Mouse (Mus musculus) kidney, adult 11 months (tissue): ENCODE results near the gene Inppl1.
A peak's percentile ranks its signal among the peaks of the same experiment; 100 is the strongest.

Experiments used
- DNase-seq: peaks from one replicate; pipeline ENCODE4 v3.0.0; 2022

The Inppl1 gene

GRCm38 (mm10) chr7:101837154-101837605, 849 bp downstream of the Inppl1 start:
- no peak for DNase-seq

DNA sequence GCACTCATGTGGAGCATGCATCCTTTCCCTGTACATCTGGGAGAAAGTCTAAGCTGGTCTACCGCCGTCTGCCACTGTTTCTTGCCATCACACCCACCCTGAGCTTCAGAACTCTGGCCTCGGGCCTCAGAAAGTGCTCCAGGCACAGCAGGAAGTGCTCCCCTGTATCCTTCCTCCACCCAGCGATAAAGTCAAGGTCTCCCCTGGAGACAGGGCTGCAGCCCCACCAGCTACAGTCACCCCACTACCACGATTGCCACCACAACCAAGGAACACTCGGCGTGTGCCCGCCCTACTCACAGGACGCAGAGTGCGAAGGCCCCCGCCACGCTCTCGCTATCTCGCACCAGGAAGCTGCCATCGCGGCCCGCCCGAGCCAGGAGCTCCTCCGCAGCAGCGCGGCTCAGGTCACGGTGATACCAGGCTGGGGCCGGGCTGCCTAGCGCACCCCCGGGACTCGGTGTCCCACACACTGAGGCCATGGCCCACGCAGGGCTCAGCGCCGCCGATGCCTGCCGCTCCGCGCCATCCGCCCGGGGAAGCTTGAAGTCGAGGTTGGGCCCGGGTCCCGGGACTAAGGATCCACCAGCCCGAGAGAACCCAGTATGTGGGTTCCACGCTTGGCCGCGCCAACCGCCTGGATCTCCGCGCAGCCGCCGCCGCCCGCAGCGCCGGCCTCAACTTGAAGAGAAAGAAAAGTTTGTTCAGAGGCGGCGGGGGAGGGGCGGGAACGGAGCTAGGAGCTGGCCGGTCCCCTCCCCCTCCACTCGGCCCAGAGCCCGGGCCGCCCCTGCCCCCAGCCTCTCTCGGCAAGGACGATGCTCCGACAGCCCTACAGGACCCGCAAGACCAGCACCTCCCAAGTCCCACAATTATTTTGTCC, 1.5 kb downstream of the Inppl1 start:
- DNase-seq = peak; percentile 54

- no peak for DNase-seq
Observed at GRCm38 (mm10) chr7:101835457-101836109, 2.4 kb downstream of the Inppl1 start.

DNA sequence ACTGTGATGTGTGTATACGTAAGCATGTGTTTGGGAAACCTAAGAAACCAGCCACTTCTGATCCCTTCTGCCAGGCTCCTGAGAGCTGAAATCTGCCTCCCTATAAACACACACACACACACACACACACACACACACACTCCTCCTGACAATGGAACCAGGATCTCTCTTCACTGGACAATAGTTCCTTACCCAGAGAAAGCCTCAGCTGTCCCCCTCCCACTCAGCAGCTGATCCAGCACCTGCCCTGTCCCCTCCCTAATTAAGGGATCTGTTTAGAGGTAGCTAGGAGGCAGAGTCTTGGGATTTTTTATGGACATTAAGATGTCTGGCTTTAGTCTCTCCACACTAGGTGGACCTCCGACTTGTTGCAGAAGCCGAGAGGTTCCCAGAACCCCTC, 3.1 kb downstream of the Inppl1 start:
- no peak for DNase-seq

GRCm38 (mm10) chr7:101833916-101834584, 4.0 kb downstream of the Inppl1 start:
- no peak for DNase-seq

DNA sequence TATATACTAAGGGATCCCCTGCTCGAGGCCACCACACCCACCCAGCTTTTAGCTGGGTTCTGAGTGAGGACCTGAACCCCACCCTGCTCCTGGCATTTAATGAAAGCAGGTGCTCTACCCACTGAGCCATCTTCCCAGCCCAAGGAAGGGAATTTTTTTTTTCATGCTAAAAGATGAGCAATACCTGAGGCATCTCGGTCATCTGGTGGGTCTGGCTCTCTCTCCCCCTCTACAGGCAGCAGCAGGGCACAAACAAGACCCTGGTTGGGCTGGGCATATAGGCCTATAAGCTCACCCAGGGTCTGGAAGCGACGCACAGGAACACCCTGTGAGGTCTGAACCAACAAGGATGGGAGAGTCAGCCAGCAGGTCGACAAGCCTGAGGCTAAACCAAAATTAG, 4.7 kb downstream of the Inppl1 start:
- DNase-seq = no peak

DNA sequence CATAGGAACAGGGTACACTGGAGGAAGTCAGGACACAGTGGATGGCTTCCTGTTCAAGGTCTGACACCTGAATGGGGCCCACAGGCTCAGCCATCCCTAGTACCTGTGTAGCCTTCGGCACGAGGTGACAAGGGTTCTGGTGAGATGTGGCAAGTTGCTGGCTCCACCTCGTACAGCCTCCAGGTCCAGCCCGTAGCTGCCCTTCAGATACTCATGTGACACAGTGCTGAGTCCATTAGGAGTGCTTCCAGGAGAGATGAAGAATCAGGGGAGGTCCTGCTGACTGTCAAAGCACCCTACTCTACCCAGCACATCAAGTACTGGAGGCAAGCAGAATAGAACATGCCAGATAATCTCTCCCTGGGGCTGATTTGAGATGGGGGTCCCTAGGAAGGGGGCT, 5.7 kb downstream of the Inppl1 start:
- no peak for DNase-seq

DNA sequence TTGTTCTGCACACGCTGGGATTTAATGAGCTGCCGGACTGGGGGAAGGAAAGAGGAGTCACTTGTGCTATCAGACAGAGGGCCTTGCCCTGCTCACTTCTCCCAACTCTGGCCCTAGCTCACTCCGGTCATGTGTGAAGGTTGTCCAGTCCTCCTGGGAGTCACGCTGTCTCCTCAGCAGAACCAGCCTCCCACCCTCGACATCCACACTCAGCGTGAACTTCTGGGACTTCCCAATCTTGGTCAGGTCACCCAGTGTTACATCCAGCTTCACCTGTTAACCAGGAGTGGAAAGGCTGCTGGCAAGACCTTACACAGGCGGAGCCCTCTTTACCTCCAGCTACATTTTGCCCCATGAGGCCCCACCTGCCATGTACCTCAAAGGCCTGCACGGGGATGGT, 6.6 kb downstream of the Inppl1 start:
- DNase-seq = no peak

DNA sequence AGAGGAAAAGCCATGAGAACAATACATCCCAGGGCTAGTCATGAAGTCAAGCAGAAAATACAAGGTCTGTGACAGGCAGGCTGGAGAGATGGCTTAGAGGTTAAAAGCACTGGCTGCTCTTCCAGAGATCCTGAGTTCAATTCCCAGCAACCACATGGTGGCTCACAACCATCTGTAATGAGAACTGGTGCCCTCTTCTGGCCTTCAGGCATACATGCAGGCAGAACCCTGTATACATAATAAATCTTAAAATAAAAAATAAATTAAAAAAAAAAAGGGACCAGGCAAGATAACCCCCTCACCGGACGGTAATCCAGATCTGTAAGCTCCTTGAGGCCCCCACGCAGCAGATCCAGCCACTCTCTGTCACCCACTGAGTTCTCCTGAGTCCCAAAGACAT, 7.7 kb downstream of the Inppl1 start:
- no peak for DNase-seq

DNA sequence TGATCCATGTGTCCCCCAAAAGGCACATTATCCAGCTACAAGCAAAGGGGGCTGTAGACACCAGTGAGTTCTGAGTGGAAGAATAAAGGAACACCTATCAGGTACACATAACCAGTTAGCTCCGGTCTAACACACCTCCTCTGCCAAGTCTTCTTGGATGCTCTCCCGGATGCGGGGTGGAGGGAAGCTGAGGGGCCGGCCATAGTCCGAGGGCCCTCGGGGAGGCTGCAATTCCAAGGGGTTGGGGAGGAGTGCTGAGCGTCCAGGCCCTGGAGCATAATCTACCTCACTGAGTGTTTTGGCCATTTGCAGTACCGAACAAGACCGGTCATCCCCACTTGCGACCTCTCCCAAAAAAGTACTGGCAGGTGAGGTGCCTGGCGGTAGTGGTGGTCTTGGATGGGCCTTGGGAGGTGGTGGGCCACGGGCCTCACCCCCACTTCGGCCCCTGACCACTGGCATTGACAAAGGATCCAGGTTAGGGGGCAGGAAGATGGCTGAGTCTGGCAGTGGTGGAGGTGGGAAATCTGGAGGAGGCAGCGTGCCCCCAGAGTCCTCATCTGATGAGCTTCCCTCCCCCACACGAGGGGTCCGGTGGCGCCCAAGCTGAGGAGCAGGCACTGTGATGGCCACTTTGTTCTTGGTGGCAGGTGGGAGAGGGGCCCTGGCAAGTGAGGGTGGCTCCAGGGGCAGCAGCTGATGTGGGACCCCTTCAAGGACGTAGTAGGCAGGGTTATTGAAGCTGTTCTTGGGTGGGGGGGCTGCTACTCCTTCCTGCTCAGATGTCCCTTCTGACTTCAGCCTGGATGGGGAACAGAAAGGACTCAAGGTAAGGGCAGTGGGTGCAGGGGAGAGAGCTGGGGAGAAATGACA, 14.0 kb downstream of the Inppl1 start:
- peak; percentile 79 for DNase-seq

DNA sequence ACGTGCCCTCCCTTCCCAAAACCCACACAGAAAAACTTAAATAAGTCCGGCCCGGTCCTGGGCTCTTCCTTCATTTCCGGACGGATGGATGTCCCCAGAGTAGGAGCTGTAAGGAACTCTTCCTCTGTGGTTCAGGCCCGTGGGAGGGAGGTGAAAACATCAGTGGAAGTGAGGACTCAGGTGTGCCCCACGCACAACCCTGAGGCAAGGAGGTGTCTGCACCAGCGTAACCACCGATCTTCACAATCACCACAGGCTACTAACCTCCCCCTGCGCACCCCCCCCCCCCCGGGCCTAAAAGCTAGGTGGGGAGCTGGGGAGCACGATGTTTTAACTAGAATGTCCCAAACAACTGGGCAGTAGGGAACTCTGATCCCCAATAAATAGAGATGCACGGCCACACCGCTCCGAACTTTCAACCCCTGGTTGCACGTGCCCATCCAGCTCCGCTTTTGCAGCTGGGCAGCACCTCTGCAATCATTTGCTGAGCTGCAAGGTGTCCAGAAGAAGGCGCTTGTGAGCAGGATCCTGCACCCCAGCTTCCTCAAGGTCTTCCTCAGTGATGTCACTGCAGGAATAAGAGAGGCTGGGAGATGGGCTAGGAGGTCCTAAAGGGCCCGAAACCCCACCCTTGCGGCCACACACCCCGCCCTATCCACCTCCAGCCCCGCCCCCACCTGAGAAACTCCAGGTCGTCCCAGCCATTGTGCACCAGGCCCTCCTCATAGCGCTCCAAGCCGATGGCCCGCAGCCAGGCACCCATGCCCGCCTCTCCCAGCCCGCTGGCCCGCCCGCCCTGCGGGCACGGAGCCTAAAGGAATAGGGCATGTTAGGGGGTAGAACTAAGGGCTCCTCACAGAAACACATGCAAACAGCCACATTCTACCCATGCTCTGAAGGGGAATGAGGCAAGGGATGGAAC, 14.9 kb downstream of the Inppl1 start:
- DNase-seq = peak; percentile 65

DNA sequence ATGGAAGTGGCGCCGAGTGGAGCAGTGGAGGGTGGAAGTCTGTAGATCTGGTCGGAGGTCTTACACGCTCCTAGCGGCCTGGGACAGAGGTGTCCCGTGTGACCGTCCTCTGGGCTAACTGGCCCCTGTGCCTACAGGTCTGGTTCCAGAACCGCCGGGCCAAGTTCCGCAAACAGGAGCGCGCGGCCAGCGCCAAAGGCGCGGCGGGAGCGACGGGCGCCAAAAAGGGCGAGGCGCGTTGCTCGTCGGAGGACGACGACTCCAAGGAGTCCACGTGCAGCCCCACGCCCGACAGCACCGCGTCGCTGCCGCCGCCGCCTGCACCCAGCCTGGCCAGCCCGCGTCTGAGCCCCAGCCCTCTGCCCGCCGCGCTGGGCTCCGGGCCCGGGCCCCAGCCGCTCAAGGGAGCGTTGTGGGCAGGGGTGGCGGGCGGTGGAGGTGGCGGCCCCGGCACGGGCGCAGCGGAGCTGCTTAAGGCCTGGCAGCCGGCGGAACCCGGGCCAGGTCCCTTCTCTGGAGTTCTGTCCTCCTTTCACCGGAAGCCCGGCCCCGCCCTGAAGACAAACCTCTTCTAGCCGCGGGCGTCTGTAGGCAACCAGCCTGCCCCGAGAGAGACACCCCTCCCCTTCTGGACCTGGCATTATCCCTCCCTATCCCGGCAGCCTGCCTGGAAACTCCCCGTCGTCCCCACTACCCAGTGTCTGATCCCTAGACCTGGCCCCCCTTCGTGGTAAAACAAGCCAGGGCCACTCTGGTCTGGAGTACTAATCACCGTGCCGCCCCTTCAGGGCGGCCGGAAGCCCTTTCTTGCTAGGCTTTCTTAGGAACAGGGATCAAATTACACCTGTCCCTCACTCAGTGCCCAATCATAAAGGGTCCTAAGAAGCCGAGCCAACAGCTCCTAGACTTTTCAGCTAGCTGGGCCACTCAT, 16.2 kb downstream of the Inppl1 start:
- peak; percentile 53 for DNase-seq

- DNase-seq = no peak
Observed at GRCm38 (mm10) chr7:101820295-101821030, 17.6 kb downstream of the Inppl1 start.

DNA sequence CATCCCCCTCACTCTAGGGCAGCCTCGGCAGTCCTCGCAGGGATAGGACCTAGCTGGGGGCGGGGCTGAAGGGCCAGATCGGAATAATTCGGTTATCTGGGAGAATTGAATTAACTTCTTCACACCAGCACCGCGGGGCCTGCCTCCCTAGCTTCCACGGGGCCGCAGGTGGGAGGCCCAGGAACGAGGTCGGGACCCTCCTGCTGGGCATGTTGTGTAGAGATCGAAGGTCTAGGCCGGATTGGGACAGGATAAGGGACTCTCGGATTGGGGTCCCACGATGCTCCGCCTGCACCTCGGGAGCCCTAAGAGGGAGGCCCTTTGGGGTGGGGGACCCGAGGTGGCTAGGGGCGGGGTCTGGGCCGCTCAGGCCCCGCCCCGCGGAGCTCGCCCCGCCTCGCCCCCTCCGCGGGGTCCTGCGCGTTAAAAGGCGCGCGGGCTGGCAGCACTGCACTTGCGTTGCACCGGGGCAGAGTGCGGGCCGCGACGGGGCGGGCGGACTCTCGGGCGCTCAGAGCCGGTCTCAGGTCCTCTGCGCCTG, 20.1 kb downstream of the Inppl1 start, which contains the start of gene Phox2a:
TSS of gene Phox2a (plus strand) at position 453 of the 541 bp plus-strand sequence.
- no peak for DNase-seq

GRCm38 (mm10) chr7:101777053-101777452, 61.0 kb downstream of the Inppl1 start:
- DNase-seq = no peak

- no peak for DNase-seq
Observed at GRCm38 (mm10) chr7:101772687-101773086, 65.3 kb downstream of the Inppl1 start.
